Mouse (Mus musculus) liver, embryonic 13.5 days (tissue): ENCODE results near the gene Dnajb13. TPM values are rescaled to one million over a fixed set of nuclear protein-coding genes. Genes with fewer than 3 reads are reported as not detected.

ENCODE experiments used
- ATAC-seq: fragments of 200-750 bp; cut with Nextera tagmentation; 2 replicates; pipeline ENCODE4 v1.8.0; 2017; ENCODE audit warnings: low read depth, mild to moderate bottlenecking, moderate number of reproducible peaks, moderate library complexity
- DNase-seq: peaks from one replicate; pipeline ENCODE4 v3.0.0; 2022
- H3K27ac ChIP-seq: fragments of 300-500 bp; sonication (generic); 2 replicates; pipeline ENCODE4 v1.5.1; 2015; ENCODE audit warnings: moderate library complexity, mild to moderate bottlenecking, inconsistent platforms
- H3K27me3 ChIP-seq: fragments of 300-500 bp; sonication (generic); 2 replicates; pipeline ENCODE4 v1.6.1; 2015; ENCODE audit warnings: mild to moderate bottlenecking, inconsistent platforms
- H3K36me3 ChIP-seq: fragments of 300-500 bp; sonication (generic); 2 replicates; pipeline ENCODE4 v1.6.1; 2015; ENCODE audit warnings: mild to moderate bottlenecking, inconsistent platforms
- H3K4me1 ChIP-seq: fragments of 300-500 bp; sonication (generic); replicated peaks from 2 replicates; pipeline ENCODE4 v1.6.1; 2015; ENCODE audit warnings: inconsistent platforms
- H3K4me2 ChIP-seq: fragments of 300-500 bp; sonication (generic); 2 replicates; pipeline ENCODE4 v1.6.1; 2015; ENCODE audit warnings: inconsistent platforms, mild to moderate bottlenecking, moderate library complexity
- H3K4me3 ChIP-seq: fragments of 300-500 bp; sonication (generic); replicated peaks from 2 replicates; pipeline ENCODE4 v1.5.1; 2015; ENCODE audit warnings: mild to moderate bottlenecking, inconsistent platforms
- H3K9ac ChIP-seq: fragments of 300-500 bp; sonication (generic); 2 replicates; pipeline ENCODE4 v1.6.1; 2015; ENCODE audit warnings: mild to moderate bottlenecking, inconsistent platforms
- H3K9me3 ChIP-seq: fragments of 300-500 bp; sonication (generic); replicated peaks from 2 replicates; pipeline ENCODE4 v1.6.1; 2016; ENCODE audit warnings: inconsistent platforms
- WGBS: fragments of 180-500 bp; shearing (Covaris S2); methylation state at CpG from one replicate; pipeline ENCODE4 v1.1.7; 2015; ENCODE audit not compliant: insufficient replicate concordance; 5-methylcytosine and 5-hydroxymethylcytosine counted together
- polyA plus RNA-seq: library from polyadenylated mRNA; unstranded; fragments of >200 nt; fragmentation: Nextera tagmentation; extraction: Ambion mirVana; gene quantifications from 2 replicates; pipeline ENCODE4 v1.2.1, GENCODE M21; 2015

Gene Dnajb13
- polyA plus RNA-seq, 1 experiment from 2014 or later, result 2.5 TPM

DNA sequence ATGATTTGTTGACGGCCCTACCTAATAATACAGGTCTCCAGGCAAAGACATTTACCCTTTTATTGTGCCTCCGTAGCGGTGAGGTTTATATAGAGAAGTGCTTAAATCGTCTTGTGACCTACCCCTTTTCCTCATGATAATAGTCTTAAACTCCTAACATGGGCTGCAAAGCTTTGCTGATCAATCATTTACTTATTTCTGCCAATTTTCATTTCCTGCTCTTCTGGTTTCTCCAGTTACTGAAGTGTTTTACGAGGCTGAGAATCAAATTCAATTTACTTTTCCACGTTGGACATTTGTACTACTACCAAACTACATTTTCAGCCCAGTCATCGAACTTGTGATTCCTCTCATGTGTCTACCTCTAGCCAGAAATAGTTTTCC, 22.8 kb upstream of the Dnajb13 start:
- peak overlapping the region; percentile 80 for H3K9ac ChIP-seq
- no peaks in the 10 kb centered on the region for H3K9me3 ChIP-seq
- H3K4me1 ChIP-seq, result peaks cover 19% of the 10 kb centered on the region
- ATAC-seq (no peak), DNase-seq (no peak)
- H3K4me3 ChIP-seq, result peak overlapping the region; percentile 79
- peak overlapping the region; percentile 77 for H3K4me2 ChIP-seq
- H3K27ac ChIP-seq, result peak overlapping the region; percentile 83
- WGBS, result 23% methylated on average over 7 of the region's 7 CpGs
- H3K36me3 ChIP-seq, result peaks cover 17% of the 10 kb centered on the region
- no peaks in the 10 kb centered on the region for H3K27me3 ChIP-seq

DNA sequence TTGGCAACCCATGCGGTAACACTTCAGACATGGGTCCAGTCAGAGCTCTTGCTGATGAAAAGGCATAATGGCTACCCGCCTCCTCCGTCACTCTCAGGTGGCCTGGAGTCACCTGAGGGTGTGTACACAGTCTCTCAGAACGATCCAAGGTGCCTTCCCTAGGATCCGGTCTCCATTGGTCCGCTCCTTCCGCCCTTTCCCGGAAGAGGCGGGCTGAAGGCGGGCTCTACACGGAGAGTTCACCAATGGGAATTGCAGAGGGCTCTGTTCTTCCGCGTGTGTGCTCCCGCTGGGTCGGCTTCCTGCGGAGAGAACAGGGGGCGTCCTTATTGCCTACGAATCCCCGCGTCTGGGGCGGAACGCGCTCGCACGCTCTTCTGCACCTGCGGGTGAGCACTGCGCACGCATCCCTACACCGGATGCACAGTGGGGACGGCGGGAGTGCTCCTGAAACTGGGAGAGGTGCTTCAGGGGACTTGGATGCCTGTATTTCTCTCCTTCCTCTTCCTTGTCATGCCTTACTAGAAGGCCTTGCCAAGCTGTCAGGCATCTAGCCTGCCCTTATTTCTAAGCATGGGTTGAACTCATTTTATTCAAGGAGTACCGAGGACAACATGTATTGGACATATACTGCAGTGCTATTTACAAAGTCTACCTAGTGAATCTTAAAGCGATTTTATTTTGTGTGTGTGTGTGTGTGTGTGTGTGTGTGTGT, 22.2 kb upstream of the Dnajb13 start, which contains the start of gene Coa4:
TSS of gene Coa4 (plus strand) at position 268 of the 715 bp plus-strand sequence.
- Histone ChIP-seq H3K4me2 (peak within 1 kb of the TSS; percentile 77), H3K9me3 (no peaks in the 10 kb centered on the region), H3K9ac (peak within 1 kb of the TSS; percentile 80), H3K4me1 (peaks cover 19% of the 10 kb centered on the region), H3K4me3 (peak within 1 kb of the TSS; percentile 79), H3K27ac (peak within 1 kb of the TSS; percentile 83), H3K27me3 (no peaks in the 10 kb centered on the region), H3K36me3 (peaks cover 17% of the 10 kb centered on the region)
- ATAC-seq (peak; percentile 99), DNase-seq (peak; percentile 78)
- WGBS, result under 1% methylated on average over 33 of the region's 33 CpGs

DNA sequence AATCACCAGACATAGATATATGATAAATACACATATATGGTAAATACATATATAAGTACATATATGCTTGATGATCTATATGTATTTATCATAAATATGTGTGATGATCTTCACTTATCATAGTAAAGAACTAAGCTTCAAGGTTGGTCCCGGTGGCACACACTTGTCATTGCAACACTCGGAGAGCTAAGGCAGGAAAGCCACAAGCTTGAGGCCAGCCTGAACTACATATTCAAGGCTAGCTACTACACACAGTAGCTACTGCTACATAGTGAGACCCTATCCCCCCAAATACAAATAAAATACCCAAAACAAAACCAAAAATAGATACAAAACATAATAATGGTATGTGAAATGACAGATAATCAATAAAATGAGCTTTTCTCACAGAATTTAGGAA, 21.1 kb upstream of the Dnajb13 start:
- no peak overlapping the region for H3K27ac ChIP-seq
- peaks cover 28% of the 10 kb centered on the region for H3K4me1 ChIP-seq
- H3K9ac ChIP-seq, result peak overlapping the region; percentile 80
- peak overlapping the region; percentile 77 for H3K4me2 ChIP-seq
- WGBS, result 35% methylated on average over 2 of the region's 2 CpGs
- H3K27me3 ChIP-seq, result no peaks in the 10 kb centered on the region
- peak overlapping the region; percentile 79; the same call in 1 of the 2 replicates for H3K4me3 ChIP-seq
- no peaks in the 10 kb centered on the region for H3K9me3 ChIP-seq
- ATAC-seq (no peak), DNase-seq (no peak)
- peaks cover 17% of the 10 kb centered on the region for H3K36me3 ChIP-seq

DNA sequence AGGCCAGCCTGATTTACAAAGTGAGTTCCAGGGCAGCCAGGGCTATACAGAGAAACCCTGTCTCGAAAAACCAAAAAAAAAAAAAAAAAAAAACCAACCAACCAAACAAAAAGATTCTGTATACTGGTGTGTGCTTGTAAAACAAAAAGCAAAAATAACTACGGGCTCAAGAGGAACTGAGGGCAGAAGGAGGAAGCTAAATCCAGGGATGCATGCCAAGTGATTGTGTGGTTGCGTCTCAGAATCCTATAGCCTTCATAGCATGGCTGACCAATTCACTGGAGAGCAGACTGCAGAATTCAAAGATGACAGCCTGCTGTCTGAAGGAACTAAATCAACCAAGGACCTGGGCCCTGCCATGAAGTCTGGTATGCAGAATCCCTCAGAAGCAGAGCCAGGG, 19.5 kb upstream of the Dnajb13 start:
- no peak overlapping the region for H3K9ac ChIP-seq
- peaks cover 3% of the 10 kb centered on the region for H3K36me3 ChIP-seq
- DNase-seq (no peak), ATAC-seq (no peak)
- no peak overlapping the region; the same call in 1 of the 2 replicates for H3K27ac ChIP-seq
- 61% methylated on average over 3 of the region's 3 CpGs for WGBS
- no peak overlapping the region for H3K4me3 ChIP-seq
- no peak overlapping the region for H3K4me2 ChIP-seq
- H3K4me1 ChIP-seq, result peaks cover 28% of the 10 kb centered on the region
- H3K27me3 ChIP-seq, result no peaks in the 10 kb centered on the region
- H3K9me3 ChIP-seq, result no peaks in the 10 kb centered on the region

DNA sequence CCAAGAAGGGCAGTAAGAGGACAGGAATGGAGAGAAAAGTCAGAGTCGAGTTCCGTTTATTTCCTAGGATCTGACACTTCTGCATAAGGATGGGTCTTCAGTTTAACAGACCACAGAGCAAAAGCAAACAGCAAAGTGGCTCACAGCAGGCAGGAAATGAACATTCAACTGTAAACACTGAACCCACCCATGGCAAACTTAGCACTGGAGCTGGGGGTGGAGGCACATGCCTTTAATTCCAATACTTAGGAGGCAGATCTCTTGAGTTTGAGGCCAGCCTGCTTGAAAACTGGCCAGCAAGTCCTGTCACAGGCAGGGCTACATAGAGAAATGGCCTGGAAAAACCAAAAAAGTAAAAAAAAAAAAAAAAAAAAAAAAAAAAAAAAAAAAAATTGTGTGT, 18.7 kb upstream of the Dnajb13 start:
- peak overlapping the region; percentile 81 for H3K27ac ChIP-seq
- WGBS, result 50% methylated on average over 2 of the region's 2 CpGs
- H3K4me3 ChIP-seq, result peak overlapping the region; percentile 14; the same call in 1 of the 2 replicates
- no peak for ATAC-seq
- peak overlapping the region; percentile 29; the same call in 1 of the 2 replicates for H3K4me2 ChIP-seq
- H3K9ac ChIP-seq, result 0 out of 2 replicates have a peak overlapping the region, but pooled peaks have one; percentile 16
- no peaks in the 10 kb centered on the region for H3K27me3 ChIP-seq
- no peaks in the 10 kb centered on the region for H3K9me3 ChIP-seq
- H3K36me3 ChIP-seq, result no peaks in the 10 kb centered on the region
- H3K4me1 ChIP-seq, result peaks cover 28% of the 10 kb centered on the region
- no peak for DNase-seq

DNA sequence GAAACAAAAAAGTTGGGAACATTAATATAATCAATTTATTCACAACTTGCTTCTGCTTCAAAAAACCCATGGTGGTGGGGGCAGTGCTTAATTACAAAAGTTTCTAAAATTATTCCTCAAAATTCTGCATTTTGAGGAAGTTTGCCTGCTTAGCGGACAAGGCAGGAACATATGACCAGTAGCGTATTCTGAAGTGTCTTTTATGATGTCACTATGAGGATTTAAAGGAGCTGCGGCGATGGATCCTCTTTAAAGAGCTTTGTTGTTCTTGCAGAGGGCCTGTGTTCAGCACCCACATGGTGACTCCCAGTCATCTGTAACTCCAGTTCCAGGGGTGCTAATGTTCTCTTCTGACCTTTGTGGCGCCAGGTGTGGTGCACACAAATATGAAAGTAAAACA, 16.0 kb upstream of the Dnajb13 start:
- Histone ChIP-seq H3K9ac (no peak overlapping the region), H3K4me2 (no peak overlapping the region; the same call in 1 of the 2 replicates), H3K4me1 (peaks cover 9% of the 10 kb centered on the region), H3K4me3 (no peak overlapping the region), H3K36me3 (no peaks in the 10 kb centered on the region), H3K9me3 (no peaks in the 10 kb centered on the region), H3K27ac (no peak overlapping the region), H3K27me3 (no peaks in the 10 kb centered on the region)
- ATAC-seq (no peak), DNase-seq (no peak)
- WGBS, result 80% methylated on average over 5 of the region's 5 CpGs

DNA sequence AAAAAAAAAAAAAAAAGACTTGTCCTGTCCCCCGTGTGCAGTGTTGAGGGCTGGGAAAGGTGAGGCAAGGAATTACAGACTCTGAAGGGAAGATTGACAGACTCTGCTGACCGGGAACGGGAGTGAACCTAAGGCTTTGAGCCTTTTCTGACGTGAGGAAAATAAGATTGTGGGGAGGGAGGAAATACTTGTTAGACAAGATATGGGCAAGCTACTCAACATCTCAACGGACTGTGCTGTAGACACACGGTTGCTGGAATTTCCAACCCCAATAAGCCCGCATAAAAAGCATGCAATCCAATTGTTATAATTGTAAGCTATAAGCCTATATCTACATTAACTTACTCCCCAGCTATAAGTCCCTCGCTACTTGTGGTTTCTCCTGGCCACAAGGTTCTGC, 9.9 kb upstream of the Dnajb13 start:
- no peak overlapping the region for H3K9ac ChIP-seq
- DNase-seq (no peak), ATAC-seq (no peak)
- H3K9me3 ChIP-seq, result no peaks in the 10 kb centered on the region
- no peak overlapping the region for H3K27ac ChIP-seq
- 35% methylated on average over 8 of the region's 8 CpGs for WGBS
- peaks cover 4% of the 10 kb centered on the region; the same call in 1 of the 2 replicates for H3K4me1 ChIP-seq
- H3K36me3 ChIP-seq, result 0 out of 2 replicates have a peak, but pooled peaks cover 5% of the 10 kb centered on the region
- H3K4me2 ChIP-seq, result no peak overlapping the region
- H3K4me3 ChIP-seq, result no peak overlapping the region
- H3K27me3 ChIP-seq, result no peaks in the 10 kb centered on the region

DNA sequence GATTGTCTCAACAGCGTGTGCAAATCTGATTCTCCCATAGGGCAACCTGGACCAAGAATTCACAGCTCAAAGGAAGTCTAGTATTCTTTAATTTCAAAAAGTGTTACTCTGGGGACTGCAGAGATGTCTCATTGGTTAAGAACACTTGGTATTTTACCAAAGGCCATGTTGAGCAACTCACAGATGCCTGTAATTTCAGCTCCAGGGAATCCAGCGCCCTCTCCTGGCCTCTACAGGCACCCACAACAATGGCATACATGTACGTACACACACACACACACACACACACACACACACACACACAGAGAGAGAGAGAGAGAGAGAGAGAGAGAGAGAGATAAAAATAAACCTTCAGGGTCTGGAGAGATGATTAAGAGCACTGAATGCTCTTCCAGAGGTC, 7.5 kb upstream of the Dnajb13 start:
- Histone ChIP-seq H3K27me3 (no peaks in the 10 kb centered on the region), H3K27ac (no peak overlapping the region), H3K9me3 (no peaks in the 10 kb centered on the region), H3K4me1 (0 out of 2 replicates have a peak, but pooled peaks cover 4% of the 10 kb centered on the region), H3K36me3 (0 out of 2 replicates have a peak, but pooled peaks cover 5% of the 10 kb centered on the region), H3K9ac (no peak overlapping the region), H3K4me2 (no peak overlapping the region), H3K4me3 (no peak overlapping the region)
- WGBS, result 66% methylated on average over 3 of the region's 3 CpGs
- no peak for ATAC-seq
- DNase-seq, result no peak

DNA sequence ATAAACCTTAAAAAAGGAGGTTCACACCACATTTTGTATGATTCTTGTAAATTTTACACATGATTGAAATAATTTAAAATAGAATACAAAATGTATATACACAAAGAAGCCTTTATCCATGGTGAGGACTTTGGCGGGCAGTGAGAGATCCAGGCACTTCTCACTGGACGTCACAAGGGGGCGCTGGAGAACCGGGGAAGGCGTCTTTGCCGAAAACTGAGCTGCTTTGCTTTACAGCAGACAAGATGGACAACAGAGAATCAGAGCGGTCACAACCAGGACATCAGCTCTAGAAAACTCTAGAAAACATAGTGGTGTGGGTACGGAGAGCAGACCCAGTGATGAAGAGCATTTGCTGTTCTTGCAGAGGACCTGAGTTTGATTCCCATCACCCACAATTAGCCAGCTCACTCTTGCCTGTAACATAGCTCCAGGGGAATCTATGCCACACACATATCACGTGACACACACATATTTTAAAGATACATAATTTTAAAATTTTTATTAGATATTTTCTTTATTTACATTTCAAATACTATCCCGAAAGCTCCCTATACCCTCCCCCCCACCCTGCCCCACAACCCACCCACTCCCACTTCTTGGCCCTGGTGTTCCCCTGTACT, 6.0 kb upstream of the Dnajb13 start:
- ATAC-seq, result 0 out of 2 replicates have a peak, but pooled peaks have one; percentile 29

DNA sequence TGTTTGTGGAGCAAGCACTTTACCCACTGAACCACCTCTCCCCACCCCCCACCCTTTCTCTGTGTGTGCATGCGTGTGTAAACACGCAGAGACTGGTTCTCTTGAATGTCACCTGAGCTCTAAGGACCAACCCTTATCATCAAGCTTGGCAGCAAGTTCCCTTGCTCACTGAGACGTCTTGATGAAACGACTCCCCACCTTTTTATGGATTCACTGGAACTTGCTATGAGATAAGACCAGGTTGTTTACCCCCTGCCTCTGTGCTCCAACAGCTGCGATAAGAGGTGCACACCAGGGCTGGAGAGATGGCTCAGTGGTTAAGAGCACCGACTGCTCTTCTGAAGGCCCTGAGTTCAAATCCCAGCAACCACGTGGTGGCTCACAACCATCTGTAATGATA, 5.4 kb upstream of the Dnajb13 start:
- H3K27ac ChIP-seq, result no peak overlapping the region
- 0 out of 2 replicates have a peak, but pooled peaks cover 5% of the 10 kb centered on the region for H3K36me3 ChIP-seq
- H3K4me2 ChIP-seq, result no peak overlapping the region
- DNase-seq, result no peak
- 48% methylated on average over 7 of the region's 7 CpGs for WGBS
- no peak overlapping the region for H3K9ac ChIP-seq
- no peaks in the 10 kb centered on the region for H3K9me3 ChIP-seq
- H3K4me3 ChIP-seq, result no peak overlapping the region
- H3K4me1 ChIP-seq, result 0 out of 2 replicates have a peak, but pooled peaks cover 4% of the 10 kb centered on the region
- H3K27me3 ChIP-seq, result no peaks in the 10 kb centered on the region
- ATAC-seq, result no peak

More for the DNA sequence above, 6.0 kb upstream of the Dnajb13 start:
- H3K4me3 ChIP-seq, result no peak overlapping the region
- no peak overlapping the region for H3K4me2 ChIP-seq
- 18% methylated on average over 10 of the region's 10 CpGs for WGBS
- no peaks in the 10 kb centered on the region for H3K9me3 ChIP-seq
- H3K27me3 ChIP-seq, result no peaks in the 10 kb centered on the region
- H3K9ac ChIP-seq, result no peak overlapping the region
- H3K36me3 ChIP-seq, result 0 out of 2 replicates have a peak, but pooled peaks cover 5% of the 10 kb centered on the region
- H3K27ac ChIP-seq, result no peak overlapping the region
- H3K4me1 ChIP-seq, result 0 out of 2 replicates have a peak, but pooled peaks cover 4% of the 10 kb centered on the region
- DNase-seq, result peak; percentile 70

DNA sequence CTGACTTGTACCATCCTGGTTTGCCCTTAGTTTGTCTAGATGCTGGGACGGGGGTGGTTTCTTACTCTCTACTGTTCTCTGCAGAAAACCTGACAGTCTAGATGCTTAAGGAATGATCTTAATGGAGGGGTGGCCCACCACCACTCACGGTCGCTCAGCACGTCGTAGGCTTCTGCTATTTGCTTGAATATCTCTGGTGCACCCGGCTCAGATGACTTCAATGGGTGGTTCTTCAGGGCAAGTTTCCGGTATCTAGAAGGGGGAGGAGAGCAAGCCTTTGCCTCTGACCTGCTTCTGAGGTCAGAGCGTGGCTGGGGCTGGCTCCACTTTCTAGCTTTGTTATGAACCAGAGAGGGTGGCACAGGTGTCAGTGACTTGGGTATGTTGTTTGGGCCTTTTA, 3.2 kb downstream of the Dnajb13 start:
- 38% methylated on average over 8 of the region's 8 CpGs for WGBS
- H3K36me3 ChIP-seq, result no peaks in the 10 kb centered on the region
- H3K9ac ChIP-seq, result no peak overlapping the region
- no peak overlapping the region for H3K27ac ChIP-seq
- DNase-seq (no peak), ATAC-seq (no peak)
- H3K27me3 ChIP-seq, result peaks cover 33% of the 10 kb centered on the region
- H3K4me3 ChIP-seq, result no peak overlapping the region
- H3K4me2 ChIP-seq, result no peak overlapping the region
- H3K4me1 ChIP-seq, result 0 out of 2 replicates have a peak, but pooled peaks cover 2% of the 10 kb centered on the region
- no peaks in the 10 kb centered on the region for H3K9me3 ChIP-seq
